Mouse (Mus musculus) E14TG2a.4 (cell line): ENCODE measurements at regions not wholly inside any gene's neighbourhood (a gene's known extent, or its start where the extent isn't known, plus 50 kb on each side); places are given as distances from the start of the nearest gene placed in this dataset.

Experiments used
- H3K27me3 ChIP-seq: 2 replicates; pipeline ENCODE4 v1.6.1; 2014; ENCODE audit warnings: low read length, control low read depth; ENCODE audit not compliant: insufficient read depth
- H3K36me3 ChIP-seq: 2 replicates; pipeline ENCODE4 v1.6.1; 2014; ENCODE audit warnings: low read length, control low read depth; ENCODE audit not compliant: insufficient read depth
- H3K4me1 ChIP-seq: replicated peaks from 2 replicates; pipeline ENCODE4 v1.6.1; 2014; ENCODE audit warnings: low read depth, low read length, control low read depth
- H3K4me3 ChIP-seq: replicated peaks from 2 replicates; pipeline ENCODE4 v1.5.1; 2014; ENCODE audit warnings: mild to moderate bottlenecking, low read length
- H3K9me3 ChIP-seq: 2 replicates; pipeline ENCODE4 v1.6.1; 2014; ENCODE audit warnings: low read length, control low read depth
- CTCF ChIP-seq: conservative IDR thresholded peaks from 2 replicates; pipeline ENCODE4 v1.5.1; 2014; ENCODE audit warnings: low read length
- NANOG ChIP-seq: IDR thresholded peaks from 2 replicates; pipeline ENCODE4 v1.6.1; 2014; ENCODE audit warnings: borderline replicate concordance, low read length, mixed read lengths
- POU5F1 ChIP-seq: IDR thresholded peaks from 2 replicates; pipeline ENCODE4 v1.6.1; 2014; ENCODE audit warnings: low read length, borderline replicate concordance

DNA sequence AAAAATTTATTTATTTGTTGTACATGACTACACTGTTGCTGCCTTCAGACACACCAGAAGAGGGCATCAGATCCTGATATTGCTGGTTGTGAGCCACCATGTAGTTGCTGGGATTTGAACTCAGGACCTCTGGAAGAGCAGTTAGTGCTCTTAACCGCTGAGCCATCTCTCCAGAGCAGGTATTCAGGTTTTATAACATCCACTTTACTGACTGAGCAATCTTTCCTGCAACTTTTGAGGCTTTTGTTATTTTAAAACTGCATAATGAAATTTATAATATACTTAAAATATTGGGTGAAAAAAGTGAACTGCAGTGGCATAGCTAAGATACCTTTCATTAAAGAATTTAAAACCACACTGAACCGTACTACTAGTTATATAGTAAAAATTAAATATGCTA lies 101.0 kb downstream of the Tbx4 start:
- H3K27me3 ChIP-seq = peaks cover 15% of the 10 kb centered on the region; the same call in 1 of the 2 replicates
- peaks cover 15% of the 10 kb centered on the region; the same call in 1 of the 2 replicates for H3K4me1 ChIP-seq
- no peaks in the 10 kb centered on the region for H3K9me3 ChIP-seq
- TF ChIP-seq POU5F1 (no peak), NANOG (no peak), CTCF (no peak)
- H3K4me3 ChIP-seq = no peak overlapping the region
- no peaks in the 10 kb centered on the region for H3K36me3 ChIP-seq

DNA sequence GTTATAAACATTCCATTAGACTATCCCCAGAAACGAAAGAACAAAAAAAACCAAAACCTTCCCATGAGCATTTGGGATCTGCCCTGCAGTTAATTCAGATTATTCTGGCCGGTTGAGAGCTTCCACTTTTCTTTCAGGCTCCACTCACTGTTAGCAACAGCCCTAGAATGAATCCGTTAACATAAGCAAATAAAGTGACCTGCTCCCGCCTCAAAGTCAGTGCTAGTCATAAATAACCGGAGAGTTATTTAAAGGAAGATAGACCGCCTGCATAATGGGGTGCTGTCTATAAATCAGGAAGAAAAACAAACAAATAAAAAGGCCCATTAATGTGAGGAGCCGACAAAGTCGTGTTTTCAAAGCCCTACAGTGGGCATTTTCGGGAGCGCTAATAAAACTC lies 103.3 kb downstream of the Tbx4 start:
- H3K36me3 ChIP-seq = no peaks in the 10 kb centered on the region
- H3K9me3 ChIP-seq = no peaks in the 10 kb centered on the region
- TF ChIP-seq CTCF (no peak), NANOG (no peak), POU5F1 (no peak)
- H3K4me1 ChIP-seq = peaks cover 15% of the 10 kb centered on the region; the same call in 1 of the 2 replicates
- peaks cover 18% of the 10 kb centered on the region; the same call in 1 of the 2 replicates for H3K27me3 ChIP-seq
- no peak overlapping the region for H3K4me3 ChIP-seq

DNA sequence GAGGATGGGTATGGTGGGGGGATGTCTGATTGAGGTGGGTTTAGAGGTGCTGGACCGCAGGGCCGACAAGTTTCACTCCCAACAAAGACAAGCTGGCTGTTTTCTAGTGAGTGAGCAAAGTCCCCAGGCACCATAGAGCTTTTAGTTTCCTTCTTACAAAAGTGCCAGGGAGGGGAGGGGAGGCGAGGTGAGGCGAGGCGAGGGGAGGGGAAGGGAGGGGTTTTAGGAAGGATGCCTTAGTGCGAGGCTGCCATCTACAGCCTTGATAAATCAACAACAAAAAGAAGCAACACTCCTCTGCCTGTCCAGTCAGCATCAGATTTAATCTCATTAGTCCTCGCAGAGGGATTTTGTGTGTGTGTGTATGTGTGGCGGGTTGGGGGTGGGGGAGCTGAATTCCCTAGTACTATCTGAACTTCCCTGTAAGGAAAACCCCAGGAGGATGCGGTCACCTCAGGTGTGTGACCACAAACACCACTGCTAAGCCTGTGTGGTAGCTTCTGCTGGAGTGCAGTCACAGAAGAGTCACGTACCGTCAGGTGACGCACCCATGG lies 103.8 kb downstream of the Tbx4 start:
- Histone ChIP-seq H3K9me3 (no peaks in the 10 kb centered on the region), H3K4me1 (peaks cover 15% of the 10 kb centered on the region; the same call in 1 of the 2 replicates), H3K27me3 (peaks cover 22% of the 10 kb centered on the region), H3K36me3 (no peaks in the 10 kb centered on the region), H3K4me3 (no peak overlapping the region)
- TF ChIP-seq POU5F1 (no peak), CTCF (no peak), NANOG (no peak)

DNA sequence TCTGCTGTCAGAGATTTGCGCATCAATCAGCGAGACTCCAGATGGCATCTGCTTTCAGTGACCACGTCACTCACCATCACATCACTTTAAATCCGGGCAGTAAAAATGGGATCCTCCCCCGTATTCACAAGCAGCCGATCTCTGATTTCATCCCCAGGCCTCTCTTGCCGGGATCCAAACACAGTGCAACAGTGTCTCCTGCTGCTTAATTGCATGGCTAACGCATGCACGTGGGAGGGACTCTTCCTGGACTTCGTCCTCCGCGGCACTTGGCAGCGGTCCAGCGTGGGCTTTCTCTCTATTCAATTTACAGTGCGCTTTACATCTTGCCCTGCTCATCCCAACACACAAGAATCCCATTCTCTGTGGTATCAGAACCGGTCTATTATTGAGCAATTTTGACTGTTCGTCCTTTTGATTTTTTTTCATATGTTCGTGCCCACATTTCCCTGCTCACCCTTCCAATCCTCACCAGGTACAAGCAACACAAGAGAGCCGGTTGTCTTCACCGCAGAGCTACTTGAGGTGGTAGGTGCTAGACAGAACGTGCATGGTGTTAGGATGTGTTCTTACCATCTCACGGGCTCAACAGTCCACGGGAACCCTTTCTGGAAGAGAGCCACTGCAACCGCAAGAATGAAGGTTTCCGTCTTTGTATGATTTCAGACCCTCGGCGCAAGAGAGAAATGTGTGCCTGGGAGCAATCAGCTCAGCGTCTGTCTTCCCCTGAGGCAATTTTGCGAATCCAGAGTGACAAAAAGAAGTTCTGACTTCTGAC lies 109.3 kb downstream of the Tbx4 start:
- peaks cover 23% of the 10 kb centered on the region for H3K27me3 ChIP-seq
- no peak overlapping the region for H3K4me3 ChIP-seq
- peaks cover 5% of the 10 kb centered on the region; the same call in 1 of the 2 replicates for H3K4me1 ChIP-seq
- no peaks in the 10 kb centered on the region for H3K9me3 ChIP-seq
- TF ChIP-seq CTCF (no peak), POU5F1 (no peak), NANOG (no peak)
- no peaks in the 10 kb centered on the region for H3K36me3 ChIP-seq

DNA sequence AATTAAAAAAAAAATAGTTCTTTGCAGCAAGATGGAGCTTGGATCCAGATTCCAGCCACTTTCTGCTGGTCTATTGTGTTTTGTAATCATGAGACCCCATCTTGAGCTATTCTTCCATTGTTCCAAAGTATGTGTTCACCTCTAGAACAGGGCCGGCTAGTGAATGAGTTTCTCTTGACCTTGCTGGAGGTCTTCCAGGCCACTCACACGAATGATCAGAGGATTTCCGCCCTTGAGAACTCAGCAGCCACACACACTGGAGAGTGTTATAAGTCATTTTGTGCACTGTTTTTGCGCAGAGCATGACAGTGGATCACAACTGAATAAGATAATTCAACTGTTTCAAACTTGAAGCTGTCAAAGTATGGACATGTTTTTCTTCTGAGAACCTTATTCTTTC lies 110.5 kb downstream of the Tbx4 start:
- no peaks in the 10 kb centered on the region for H3K9me3 ChIP-seq
- no peak overlapping the region for H3K4me3 ChIP-seq
- peaks cover 5% of the 10 kb centered on the region; the same call in 1 of the 2 replicates for H3K4me1 ChIP-seq
- TF ChIP-seq NANOG = no peak
- TF ChIP-seq CTCF = no peak
- no peak for TF ChIP-seq POU5F1
- H3K27me3 ChIP-seq = peaks cover 21% of the 10 kb centered on the region
- H3K36me3 ChIP-seq = no peaks in the 10 kb centered on the region

DNA sequence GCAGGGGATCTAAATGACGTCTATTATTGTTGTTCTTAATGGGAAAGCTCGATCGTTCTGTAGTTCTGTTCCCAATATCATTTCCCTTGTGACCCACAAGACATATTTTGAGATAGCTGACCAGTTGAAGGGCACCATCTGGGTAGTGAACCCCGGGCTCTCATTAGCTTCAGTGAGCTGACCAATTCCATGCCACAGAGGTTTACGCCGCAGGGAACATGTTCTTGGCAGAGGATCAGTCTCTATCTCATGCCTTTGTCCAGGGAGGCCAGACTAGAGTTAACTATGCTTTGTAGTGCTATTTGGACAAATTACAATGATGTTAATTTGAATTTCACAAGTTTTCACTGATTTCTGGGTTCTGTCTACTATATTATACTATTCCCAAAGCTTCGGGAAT lies 117.1 kb downstream of the Tbx4 start:
- Histone ChIP-seq H3K4me3 (no peak overlapping the region), H3K36me3 (no peaks in the 10 kb centered on the region), H3K4me1 (peaks cover 17% of the 10 kb centered on the region), H3K27me3 (0 out of 2 replicates have a peak, but pooled peaks cover 3% of the 10 kb centered on the region), H3K9me3 (0 out of 2 replicates have a peak, but pooled peaks cover 1% of the 10 kb centered on the region)
- TF ChIP-seq CTCF = no peak
- TF ChIP-seq NANOG = no peak
- no peak for TF ChIP-seq POU5F1

DNA sequence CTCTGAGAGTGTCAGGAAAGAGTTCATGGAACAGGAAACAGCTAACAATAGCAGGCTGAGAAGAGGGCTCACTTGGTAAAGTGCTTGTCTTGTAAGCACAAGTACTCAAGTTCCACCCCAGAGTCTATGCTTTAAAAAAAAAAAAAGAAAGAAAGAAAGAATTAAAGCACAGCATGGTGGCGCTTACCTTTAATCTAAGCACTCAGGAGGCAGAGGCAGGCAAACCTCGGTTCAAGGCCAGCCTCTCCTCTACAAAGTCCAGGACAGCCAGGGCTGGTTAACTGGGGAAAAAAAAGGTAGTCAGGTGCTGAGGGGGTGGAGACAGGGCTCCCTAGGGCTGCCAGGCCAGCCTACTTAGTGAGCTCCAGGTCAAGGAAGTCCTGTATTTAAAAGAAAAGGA lies 119.1 kb downstream of the Tbx4 start:
- Histone ChIP-seq H3K9me3 (peaks cover 6% of the 10 kb centered on the region), H3K27me3 (0 out of 2 replicates have a peak, but pooled peaks cover 3% of the 10 kb centered on the region), H3K4me1 (peaks cover 17% of the 10 kb centered on the region), H3K4me3 (no peak overlapping the region), H3K36me3 (no peaks in the 10 kb centered on the region)
- TF ChIP-seq CTCF (no peak), NANOG (peak; percentile 88)

DNA sequence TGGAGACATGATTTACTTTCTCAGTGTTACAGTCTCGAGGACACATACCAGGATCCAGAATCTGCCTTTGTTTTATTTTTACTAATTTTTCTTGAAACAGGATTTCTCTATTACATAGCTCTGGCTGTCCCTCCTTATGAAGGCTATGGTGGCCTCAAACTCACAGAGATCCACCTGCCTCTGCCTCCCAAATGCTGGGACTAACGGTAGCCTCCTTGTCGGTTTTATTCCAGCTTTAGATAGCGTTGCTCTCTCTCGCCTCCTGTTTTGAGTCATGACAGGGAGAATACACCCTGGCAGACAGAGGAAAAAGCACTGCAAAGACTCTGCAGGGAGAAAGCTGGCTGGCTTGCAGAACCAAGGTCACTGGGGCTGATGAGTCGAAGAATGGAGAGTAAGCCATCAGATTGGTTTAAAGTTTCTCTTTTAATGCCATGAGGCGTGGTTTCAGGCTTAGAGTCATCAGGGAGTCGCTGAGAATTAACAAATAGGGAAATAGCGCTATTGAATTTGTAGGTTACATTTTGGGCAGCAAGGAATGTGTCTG lies 119.8 kb downstream of the Tbx4 start:
- Histone ChIP-seq H3K9me3 (peaks cover 6% of the 10 kb centered on the region), H3K4me1 (peaks cover 17% of the 10 kb centered on the region), H3K36me3 (no peaks in the 10 kb centered on the region), H3K4me3 (no peak overlapping the region), H3K27me3 (0 out of 2 replicates have a peak, but pooled peaks cover 3% of the 10 kb centered on the region)
- TF ChIP-seq POU5F1 = no peak
- TF ChIP-seq NANOG = no peak

DNA sequence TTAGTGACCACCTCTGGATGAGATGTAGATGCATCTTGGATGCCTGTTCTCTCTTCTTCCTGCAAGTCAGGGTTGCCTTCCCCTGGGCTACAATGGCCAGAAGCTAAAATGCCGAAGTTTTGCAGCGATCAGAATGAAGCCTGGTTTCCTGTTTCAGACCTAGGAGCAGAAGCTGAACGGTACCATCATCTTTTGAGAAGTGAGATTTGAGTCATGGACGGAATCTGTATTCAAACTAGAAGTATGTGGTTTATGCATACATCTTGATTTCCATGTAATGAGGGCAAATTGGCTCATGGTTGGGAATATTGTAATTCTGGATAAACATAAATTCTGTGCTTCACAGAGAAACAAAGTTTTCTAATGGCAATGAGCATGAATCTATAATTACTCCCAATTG lies 120.6 kb downstream of the Tbx4 start:
- 0 out of 2 replicates have a peak, but pooled peaks cover 3% of the 10 kb centered on the region for H3K27me3 ChIP-seq
- peaks cover 17% of the 10 kb centered on the region for H3K4me1 ChIP-seq
- H3K9me3 ChIP-seq = peaks cover 15% of the 10 kb centered on the region
- no peak overlapping the region for H3K4me3 ChIP-seq
- H3K36me3 ChIP-seq = no peaks in the 10 kb centered on the region
- TF ChIP-seq CTCF (no peak), NANOG (no peak), POU5F1 (no peak)
